Mouse (Mus musculus): ENCODE measurements around the gene Bud31.

- TF ChIP-seq POLR2A (IDR thresholded peaks at IDR 0.05; ENCODE audit: low read depth, low read length) (no peak), CTCF (IDR thresholded peaks at IDR 0.05; ENCODE audit: extremely low read depth, insufficient read depth, insufficient read length, insufficient replicate concordance) (no peak)
Observed at GRCm38 (mm10) chr5:145190373-145190772, 50.2 kb downstream of the Bud31 start.
